Mouse (Mus musculus): Measurements from ENCODE around the gene Uxs1. TPM values are rescaled to one million over a fixed set of nuclear protein-coding genes. Genes with fewer than 3 reads are reported as not detected.

The Uxs1 gene
- polyA plus RNA-seq, 1 experiment: 16.3 TPM

DNA sequence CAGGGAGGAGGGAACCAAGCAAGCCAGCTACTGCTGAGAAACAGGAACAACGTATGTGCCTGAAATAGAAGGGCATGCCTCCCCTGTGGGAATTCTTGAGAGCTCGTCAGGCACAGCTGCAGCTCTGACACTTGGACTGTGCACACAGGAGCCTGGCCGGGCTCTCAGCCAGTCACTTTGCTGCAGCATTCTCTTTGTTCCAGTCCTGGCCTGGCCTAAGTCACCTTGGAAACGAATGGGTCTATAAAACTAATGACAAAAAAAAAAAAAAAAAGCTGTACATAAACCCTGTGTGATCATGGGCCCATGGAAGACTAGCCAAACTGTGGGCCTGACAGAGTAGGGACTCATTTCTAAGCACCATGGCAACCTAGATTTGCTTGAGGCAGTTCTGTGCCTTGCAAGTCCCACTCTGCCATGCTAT, 129.0 kb downstream of the Uxs1 start:
- no peak overlapping the region for H3K27ac ChIP-seq (ENCODE audit: insufficient read depth, low read depth, low read length)
- H3K4me3 ChIP-seq (ENCODE audit: insufficient read depth, low read length): no peak overlapping the region
- no peaks in the 10 kb centered on the region; the same call in 1 of the 2 replicates for H3K4me1 ChIP-seq (ENCODE audit: control insufficient read depth, insufficient read depth, low read length)
- TF ChIP-seq POLR2A (IDR thresholded peaks at IDR 0.05; ENCODE audit: borderline replicate concordance, low read depth, low read length) (no peak), CTCF (IDR thresholded peaks at IDR 0.05; ENCODE audit: low read depth, low read length) (no peak)

Other genes with a start within 250 kb of the Uxs1 start
- gene 1500015O10Rik, start 97.2 kb downstream of the Uxs1 start, polyA plus RNA-seq (2012; ENCODE audit: insufficient read depth, insufficient read length, missing spikeins): not detected in 2 replicates
- gene Tpp2, start 105.8 kb upstream of the Uxs1 start, polyA plus RNA-seq (2012; ENCODE audit: insufficient read depth, insufficient read length, missing spikeins): 57.1 and 58.7 TPM in 2 replicates
- not detected in 2 replicates for gene Mettl21c, start 192.2 kb upstream of the Uxs1 start, polyA plus RNA-seq (2012; ENCODE audit: insufficient read depth, insufficient read length, missing spikeins)
- not detected in 2 replicates for gene Gm8251, start 234.1 kb upstream of the Uxs1 start, polyA plus RNA-seq (2012; ENCODE audit: insufficient read depth, insufficient read length, missing spikeins)